8 mouse cellular contexts compared by ENCODE assay signal in the genomic region with DNA sequence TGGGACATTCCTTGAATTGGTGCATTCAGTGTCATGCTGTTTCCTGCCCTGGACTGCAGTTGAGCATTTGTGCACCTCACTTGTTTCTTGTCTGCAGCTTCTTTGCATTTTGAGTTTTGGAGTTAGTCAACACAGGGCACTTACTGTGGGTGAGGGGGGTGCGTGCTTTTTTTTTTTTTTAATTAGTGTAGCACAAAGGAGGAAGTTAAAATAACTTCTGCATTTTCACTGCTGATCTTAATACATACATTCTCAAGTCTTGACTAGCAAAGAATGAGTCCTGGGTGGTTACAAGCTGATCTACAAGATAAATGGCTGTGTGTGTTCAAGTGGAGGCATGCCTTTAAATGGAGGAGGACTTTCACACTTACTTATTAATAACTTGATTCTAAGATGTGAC. TPM values are rescaled to one million over a fixed set of nuclear protein-coding genes. Genes with fewer than 3 reads are reported as not detected.
DNase-seq lines count a peak whose midpoint lies in the region; ATAC-seq and TF ChIP-seq lines count a peak whose summit lies in the region.

No protein-coding gene starts in this region.

- TF ChIP-seq CTCF in heart, adult 2 months (IDR thresholded peaks at IDR 0.05): no peak
- TF ChIP-seq CTCF in CH12.LX (conservative IDR thresholded peaks at IDR 0.05 in 1 of 2, IDR thresholded peaks at IDR 0.05 in 1 of 2; ENCODE audit: low read depth in 2 of 2, low read length in 2 of 2): no peak
- no peak for TF ChIP-seq CTCF in forebrain, postnatal 0 days (IDR thresholded peaks at IDR 0.05; ENCODE audit: low read depth)

- DNase-seq in heart, adult 2 months: no peak
- DNase-seq in heart, adult 18-20 months: no peak
- DNase-seq in CH12.LX (ENCODE audit: extremely low read depth): peak; percentile 68
- DNase-seq in forebrain, postnatal 0 days: no peak
- no peak for DNase-seq in adrenal gland, adult 18-20 months (ENCODE audit: low spot score in 2 of 2)
- DNase-seq in urinary bladder, postnatal 4 days (ENCODE audit: low spot score in 2 of 2): no peak
- no peak for DNase-seq in urinary bladder, adult 2 months (ENCODE audit: low spot score)

- no peak for ATAC-seq in forebrain, postnatal 0 days

- H3K79me2 ChIP-seq in heart, adult 2 months (replicated peaks; ENCODE audit: control insufficient read depth, insufficient read depth, low read length): peaks cover 6% of the 10 kb centered on the region
- peaks cover 66% of the 10 kb centered on the region for H3K79me2 ChIP-seq in CH12.LX (replicated peaks; ENCODE audit: control insufficient read depth, extremely low read depth, insufficient read depth, poor library complexity, severe bottlenecking)
- peaks cover 67% of the 10 kb centered on the region for H3K79me2 ChIP-seq in macrophage (ENCODE audit: inconsistent target)

- TF ChIP-seq POLR2A in heart, adult 2 months (IDR thresholded peaks at IDR 0.05; ENCODE audit: insufficient read depth, low read depth, low read length): no peak
- peak; percentile 35; the same call in 1 of the 2 replicates for TF ChIP-seq POLR2A in CH12.LX (IDR thresholded peaks at IDR 0.05; ENCODE audit: low read depth, low read length)

- 30% methylated on average over 1 of the region's 1 CpGs for WGBS in heart, adult 2 months
- WGBS in forebrain, postnatal 0 days: 68% methylated on average over 1 of the region's 1 CpGs
- WGBS in macrophage (ENCODE audit: missing documents): 0% methylated on average over 1 of the region's 1 CpGs

- H3K4me2 ChIP-seq in CH12.LX (ENCODE audit: insufficient read depth, low read depth, poor library complexity, severe bottlenecking): peak overlapping the region; percentile 99
- peak overlapping the region; percentile 67 for H3K4me2 ChIP-seq in forebrain, postnatal 0 days (ENCODE audit: low read depth)

- intact Hi-C loops in heart, adult 2 months (cut with DNase I): no loop called here

- no peak for TF ChIP-seq RAD21 in CH12.LX (IDR thresholded peaks at IDR 0.05; ENCODE audit: low read depth, low read length)

- H3K4me1 ChIP-seq in heart, adult 2 months (ENCODE audit: control insufficient read depth, insufficient read depth, low read length): peaks cover 16% of the 10 kb centered on the region
- peaks cover 10 to 32% of the 10 kb centered on the region in 2 experiments; a peak in 3 of 4 replicates for H3K4me1 ChIP-seq in CH12.LX (ENCODE audit: control insufficient read depth in 1 of 2, insufficient read depth in 2 of 2)
- peaks cover 21% of the 10 kb centered on the region for H3K4me1 ChIP-seq in forebrain, postnatal 0 days (ENCODE audit: insufficient read depth)

- H3K36me3 ChIP-seq in heart, adult 2 months (ENCODE audit: control insufficient read depth, insufficient read depth, low read length): peaks cover 36% of the 10 kb centered on the region
- H3K36me3 ChIP-seq in CH12.LX (replicated peaks in 1 of 2; ENCODE audit: control insufficient read depth in 1 of 2, insufficient read depth in 1 of 2, low read length in 1 of 2) (peaks cover 3 to 31% of the 10 kb centered on the region in 2 experiments), macrophage (ENCODE audit: inconsistent target) (no peaks in the 10 kb centered on the region)
- no peaks in the 10 kb centered on the region for H3K36me3 ChIP-seq in forebrain, postnatal 0 days (ENCODE audit: insufficient read depth)

- dilution Hi-C loops in CH12.LX (cut with MboI; ENCODE audit: extremely low pct_ligation_motif_present, extremely low pct_unique_long_range_greater_than_20kb, low sequenced_read_pairs): no loop called here

- peak overlapping the region; percentile 97 for H3K27ac ChIP-seq in heart, adult 2 months
- H3K27ac ChIP-seq in CH12.LX (ENCODE audit: insufficient read depth, low read depth) (peak overlapping the region; percentile 54; the same call in 1 of the 2 replicates), macrophage (peak overlapping the region; percentile 94)
- H3K27ac ChIP-seq in forebrain, postnatal 0 days (ENCODE audit: low read depth, low read length): no peak overlapping the region

- in situ Hi-C loops in CH12.LX (cut with MboI; ENCODE audit: low pct_ligation_motif_present, low pct_unique_long_range_greater_than_20kb, low sequenced_read_pairs): no loop called here

- no peak for TF ChIP-seq EP300 in heart, adult 2 months (IDR thresholded peaks at IDR 0.05; ENCODE audit: insufficient read depth, low read depth, low read length)
- peak; percentile 78 for TF ChIP-seq EP300 in CH12.LX (IDR thresholded peaks at IDR 0.05; ENCODE audit: low read length)

- no peaks in the 10 kb centered on the region for H3K27me3 ChIP-seq in heart, adult 2 months (ENCODE audit: control insufficient read depth, insufficient read depth, low read length)
- H3K27me3 ChIP-seq in CH12.LX (replicated peaks): no peaks in the 10 kb centered on the region
- H3K27me3 ChIP-seq in forebrain, postnatal 0 days (ENCODE audit: insufficient read depth, low read length): no peaks in the 10 kb centered on the region

- H3K9me3 ChIP-seq in CH12.LX (replicated peaks; ENCODE audit: low read length): no peaks in the 10 kb centered on the region
- no peaks in the 10 kb centered on the region for H3K9me3 ChIP-seq in forebrain, postnatal 0 days (ENCODE audit: low read length)

- H3K4me3 ChIP-seq in heart, adult 2 months: peak overlapping the region; percentile 86
- peak overlapping the region; percentile 63 to 97 (median 94) for H3K4me3 ChIP-seq in CH12.LX (replicated peaks in 1 of 3; ENCODE audit: low read depth in 2 of 3, low read length in 2 of 3, poor library complexity in 1 of 3)
- H3K4me3 ChIP-seq in forebrain, postnatal 0 days (ENCODE audit: low read depth, low read length): peak overlapping the region; percentile 97
- H3K4me3 ChIP-seq in macrophage (ENCODE audit: inconsistent target): peak overlapping the region; percentile 91

- peak overlapping the region; percentile 43; the same call in 1 of the 2 replicates for H3K9ac ChIP-seq in heart, adult 2 months (ENCODE audit: low read depth, low read length)
- H3K9ac ChIP-seq in CH12.LX (ENCODE audit: insufficient read depth, low read depth): peak overlapping the region; percentile 92
- H3K9ac ChIP-seq in forebrain, postnatal 0 days: peak overlapping the region; percentile 82; the same call in 1 of the 2 replicates

RNA-seq across cellular contexts. Expression of a gene that starts 2.3 kb away (rescaled TPM):
- 100 to 1,000 TPM; 130 to 132 TPM for total RNA-seq in heart, adult 2 months (2021)
- polyA plus RNA-seq in heart, adult 2 months (2012; rRNA removed): 85.5 and 111 TPM in 2 replicates
- 100 to 1,000 TPM; 141 to 153 TPM for total RNA-seq in heart, adult 18-20 months (2021)
- total RNA-seq in CH12.LX (2012; rRNA removed) (218 and 234 TPM in 2 replicates), CH12.LX (2014; rRNA removed) (455 and 462 TPM in 2 replicates)
- polyA plus RNA-seq in CH12.LX (2012; ENCODE audit: insufficient read length, low read depth) (504 and 522 TPM in 2 replicates), macrophage (2018) (677 to 1,406 TPM (median 1,257 TPM) in 3 replicates)
- 241 and 268 TPM in 2 replicates for total RNA-seq in forebrain, postnatal 0 days (2014; rRNA removed)
- 541 and 596 TPM in 2 replicates for polyA plus RNA-seq in forebrain, postnatal 0 days (2015; fragmentation: Nextera tagmentation; extraction: Ambion mirVana)
- 100 to 1,000 TPM; 109 to 196 (median 161) TPM for total RNA-seq in macrophage (2018; cell fraction: chromatin; rRNA removed)
- 1,000 to 10,000 TPM in 1 of 26 experiments, 100 to 1,000 TPM in 25; 673 to 1,009 (median 822) TPM for total RNA-seq in macrophage (2018; cell fraction: cytosol; rRNA removed)
- total RNA-seq in macrophage (2018; cell fraction: nucleus; rRNA removed): 100 to 1,000 TPM; 202 to 455 (median 266) TPM
- total RNA-seq in adrenal gland, adult 18-20 months (2021): 100 to 1,000 TPM; 174 to 191 TPM
- 372 and 394 TPM in 2 replicates for polyA plus RNA-seq in urinary bladder, adult 2 months (2012; rRNA removed)

RNA-seq across cellular contexts. Expression of a gene that starts 40.2 kb away (rescaled TPM):
- total RNA-seq in heart, adult 2 months (2021): not detected
- polyA plus RNA-seq in heart, adult 2 months (2012; rRNA removed): 0.14 and 0.15 TPM in 2 replicates
- not detected for total RNA-seq in heart, adult 18-20 months (2021)
- total RNA-seq in CH12.LX (2012; rRNA removed) (0.21 TPM in 1 of 2 replicates, not detected in the other), CH12.LX (2014; rRNA removed) (not detected in 2 replicates)
- polyA plus RNA-seq in CH12.LX (2012; ENCODE audit: insufficient read length, low read depth) (not detected in 2 replicates), macrophage (2018) (not detected in 3 replicates)
- total RNA-seq in forebrain, postnatal 0 days (2014; rRNA removed): not detected in 2 replicates
- 0.21 TPM in 1 of 2 replicates, not detected in the other for polyA plus RNA-seq in forebrain, postnatal 0 days (2015; fragmentation: Nextera tagmentation; extraction: Ambion mirVana)
- total RNA-seq in macrophage (2018; cell fraction: chromatin; rRNA removed): not detected
- not detected for total RNA-seq in macrophage (2018; cell fraction: cytosol; rRNA removed)
- not detected for total RNA-seq in macrophage (2018; cell fraction: nucleus; rRNA removed)
- not detected for total RNA-seq in adrenal gland, adult 18-20 months (2021)
- polyA plus RNA-seq in urinary bladder, adult 2 months (2012; rRNA removed): 1.6 TPM in 2 replicates

RNA-seq across cellular contexts. Expression of a gene that starts 43.7 kb away (rescaled TPM):
- not detected for total RNA-seq in heart, adult 2 months (2021)
- polyA plus RNA-seq in heart, adult 2 months (2012; rRNA removed): not detected in 2 replicates
- not detected for total RNA-seq in heart, adult 18-20 months (2021)
- total RNA-seq in CH12.LX (2012; rRNA removed) (not detected in 2 replicates), CH12.LX (2014; rRNA removed) (not detected in 2 replicates)
- polyA plus RNA-seq in CH12.LX (2012; ENCODE audit: insufficient read length, low read depth) (not detected in 2 replicates), macrophage (2018) (not detected in 3 replicates)
- total RNA-seq in forebrain, postnatal 0 days (2014; rRNA removed): not detected in 2 replicates
- not detected in 2 replicates for polyA plus RNA-seq in forebrain, postnatal 0 days (2015; fragmentation: Nextera tagmentation; extraction: Ambion mirVana)
- under 1 TPM in 1 of 26 experiments, not detected in 25; 0.67 TPM for total RNA-seq in macrophage (2018; cell fraction: chromatin; rRNA removed)
- total RNA-seq in macrophage (2018; cell fraction: cytosol; rRNA removed): not detected
- not detected for total RNA-seq in macrophage (2018; cell fraction: nucleus; rRNA removed)
- total RNA-seq in adrenal gland, adult 18-20 months (2021): not detected
- polyA plus RNA-seq in urinary bladder, adult 2 months (2012; rRNA removed): not detected in 2 replicates

RNA-seq across cellular contexts. Expression of a gene that starts 46.4 kb away (rescaled TPM):
- 100 to 1,000 TPM in 1 of 2 experiments, 10 to 100 TPM in 1; 89.3 to 100 TPM for total RNA-seq in heart, adult 2 months (2021)
- 116 and 135 TPM in 2 replicates for polyA plus RNA-seq in heart, adult 2 months (2012; rRNA removed)
- total RNA-seq in heart, adult 18-20 months (2021): 100 to 1,000 TPM in 1 of 2 experiments, 10 to 100 TPM in 1; 99.8 to 102 TPM
- total RNA-seq in CH12.LX (2012; rRNA removed) (151 and 163 TPM in 2 replicates), CH12.LX (2014; rRNA removed) (103 and 108 TPM in 2 replicates)
- polyA plus RNA-seq in CH12.LX (2012; ENCODE audit: insufficient read length, low read depth) (172 and 193 TPM in 2 replicates), macrophage (2018) (115 to 127 TPM (median 119 TPM) in 3 replicates)
- total RNA-seq in forebrain, postnatal 0 days (2014; rRNA removed): 160 and 179 TPM in 2 replicates
- 211 and 215 TPM in 2 replicates for polyA plus RNA-seq in forebrain, postnatal 0 days (2015; fragmentation: Nextera tagmentation; extraction: Ambion mirVana)
- total RNA-seq in macrophage (2018; cell fraction: chromatin; rRNA removed): 100 to 1,000 TPM in 15 of 26 experiments, 10 to 100 TPM in 11; 59.6 to 168 (median 103) TPM
- 100 to 1,000 TPM in 14 of 26 experiments, 10 to 100 TPM in 12; 71.7 to 130 (median 108) TPM for total RNA-seq in macrophage (2018; cell fraction: cytosol; rRNA removed)
- 100 to 1,000 TPM in 6 of 26 experiments, 10 to 100 TPM in 20; 63.0 to 123 (median 93.6) TPM for total RNA-seq in macrophage (2018; cell fraction: nucleus; rRNA removed)
- total RNA-seq in adrenal gland, adult 18-20 months (2021): 100 to 1,000 TPM; 158 to 197 TPM
- 131 and 137 TPM in 2 replicates for polyA plus RNA-seq in urinary bladder, adult 2 months (2012; rRNA removed)

RNA-seq across cellular contexts. Expression of a gene that starts 46.6 kb away (rescaled TPM):
- 100 to 1,000 TPM; 126 to 140 TPM for total RNA-seq in heart, adult 2 months (2021)
- 104 and 113 TPM in 2 replicates for polyA plus RNA-seq in heart, adult 2 months (2012; rRNA removed)
- total RNA-seq in heart, adult 18-20 months (2021): 100 to 1,000 TPM; 138 to 151 TPM
- total RNA-seq in CH12.LX (2012; rRNA removed): 117 and 154 TPM in 2 replicates
- total RNA-seq in CH12.LX (2014; rRNA removed): 42.7 and 45.5 TPM in 2 replicates
- 263 and 318 TPM in 2 replicates for polyA plus RNA-seq in CH12.LX (2012; ENCODE audit: insufficient read length, low read depth)
- total RNA-seq in forebrain, postnatal 0 days (2014; rRNA removed): 57.5 and 64.5 TPM in 2 replicates
- 112 and 128 TPM in 2 replicates for polyA plus RNA-seq in forebrain, postnatal 0 days (2015; fragmentation: Nextera tagmentation; extraction: Ambion mirVana)
- total RNA-seq in macrophage (2018; cell fraction: chromatin; rRNA removed): 10 to 100 TPM in 15 of 26 experiments, 1 to 10 TPM in 11; 2.3 to 31.8 (median 11.8) TPM
- total RNA-seq in macrophage (2018; cell fraction: cytosol; rRNA removed): 10 to 100 TPM; 25.9 to 46.8 (median 36.7) TPM
- total RNA-seq in macrophage (2018; cell fraction: nucleus; rRNA removed): 10 to 100 TPM in 14 of 26 experiments, 1 to 10 TPM in 12; 4.5 to 23.2 (median 10.1) TPM
- 20.6 to 40.9 TPM (median 36.6 TPM) in 3 replicates for polyA plus RNA-seq in macrophage (2018)
- 10 to 100 TPM; 68.2 to 83.0 TPM for total RNA-seq in adrenal gland, adult 18-20 months (2021)
- 60.6 and 61.9 TPM in 2 replicates for polyA plus RNA-seq in urinary bladder, adult 2 months (2012; rRNA removed)
